Mouse (Mus musculus) intestine, postnatal 0 days (tissue): ENCODE measurements at regions not wholly inside any gene's neighbourhood (a gene's known extent, or its start where the extent isn't known, plus 50 kb on each side); places are given as distances from the start of the nearest gene placed in this dataset.

Experiments used
- ATAC-seq: fragments of 200-750 bp; cut with Nextera tagmentation; 2 replicates; pipeline ENCODE4 v1.8.0; 2017; ENCODE audit warnings: mild to moderate bottlenecking, moderate TSS enrichment, moderate library complexity
- H3K27ac ChIP-seq: fragments of 300-500 bp; sonication (generic); 2 replicates; pipeline ENCODE4 v1.5.1; 2014; ENCODE audit warnings: mild to moderate bottlenecking, low read depth, low read length, moderate library complexity
- H3K27me3 ChIP-seq: fragments of 300-500 bp; sonication (generic); replicated peaks from 2 replicates; pipeline ENCODE4 v1.6.1; 2014; ENCODE audit warnings: low read length, mixed read lengths; ENCODE audit not compliant: control insufficient read depth, insufficient read depth
- H3K36me3 ChIP-seq: fragments of 300-500 bp; sonication (generic); 2 replicates; pipeline ENCODE4 v1.6.1; 2014; ENCODE audit warnings: mild to moderate bottlenecking, moderate library complexity; ENCODE audit not compliant: control insufficient read depth, insufficient read depth
- H3K4me1 ChIP-seq: fragments of 300-500 bp; sonication (generic); replicated peaks from 2 replicates; pipeline ENCODE4 v1.6.1; 2014; ENCODE audit warnings: antibody characterized with exemption, low read length, mixed read lengths; ENCODE audit not compliant: control insufficient read depth, insufficient read depth
- H3K4me2 ChIP-seq: fragments of 300-500 bp; sonication (generic); replicated peaks from 2 replicates; pipeline ENCODE4 v1.6.1; 2014; ENCODE audit warnings: low read depth, mild to moderate bottlenecking, moderate library complexity
- H3K4me3 ChIP-seq: fragments of 300-500 bp; sonication (generic); 2 replicates; pipeline ENCODE4 v1.5.1; 2014; ENCODE audit warnings: low read depth, low read length
- H3K9ac ChIP-seq: fragments of 300-500 bp; sonication (generic); 2 replicates; pipeline ENCODE4 v1.6.1; 2014; ENCODE audit warnings: mild to moderate bottlenecking, low read depth, low read length
- H3K9me3 ChIP-seq: fragments of 300-500 bp; sonication (generic); 2 replicates; pipeline ENCODE4 v1.6.1; 2016; ENCODE audit warnings: mixed run types; ENCODE audit not compliant: control insufficient read depth
- CTCF ChIP-seq: sonication (generic); IDR thresholded peaks from 2 replicates; pipeline ENCODE4 v1.5.1; 2016; ENCODE audit warnings: low read depth, mild to moderate bottlenecking, control low read depth, antibody characterized with exemption, moderate library complexity
- WGBS: fragments of 180-500 bp; shearing (Covaris S2); extraction: QIAGEN DNeasy Blood & Tissue Kit; methylation state at CpG from one replicate; pipeline ENCODE4 v1.1.7; 2014; 5-methylcytosine and 5-hydroxymethylcytosine counted together

DNA sequence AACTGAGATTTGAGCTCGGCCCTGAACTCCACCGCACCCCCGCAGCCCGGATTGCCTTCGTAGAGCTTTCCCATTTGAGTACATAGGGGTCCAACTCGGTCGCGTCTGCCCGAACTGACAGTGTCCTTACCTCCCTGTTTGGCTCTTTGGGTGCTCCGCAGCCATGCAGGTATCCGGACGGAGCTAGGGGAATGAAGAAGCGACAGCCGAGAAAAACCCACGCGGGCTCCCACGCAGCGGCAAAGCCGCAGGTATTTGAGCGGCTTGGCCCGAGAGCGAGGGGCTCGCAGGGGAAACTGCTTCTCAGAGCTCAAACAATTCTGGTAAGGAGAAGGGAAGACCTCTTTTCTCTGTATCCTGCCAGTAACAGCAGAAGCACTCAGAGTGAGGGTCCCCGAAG is 82.5 kb downstream of the Kcnrg start:
- Histone ChIP-seq H3K36me3 (no peaks in the 10 kb centered on the region), H3K4me1 (no peaks in the 10 kb centered on the region; the same call in 1 of the 2 replicates), H3K9ac (no peak overlapping the region), H3K4me3 (0 out of 2 replicates have a peak overlapping the region, but pooled peaks have one; percentile 16), H3K4me2 (peak overlapping the region; percentile 48), H3K9me3 (no peaks in the 10 kb centered on the region), H3K27me3 (peaks cover 31% of the 10 kb centered on the region), H3K27ac (no peak overlapping the region)
- WGBS: 41% methylated on average over 24 of the region's 24 CpGs
- TF ChIP-seq CTCF: no peak
- no peak for ATAC-seq

- Histone ChIP-seq H3K9me3 (no peaks in the 10 kb centered on the region), H3K4me2 (no peak overlapping the region), H3K4me1 (no peaks in the 10 kb centered on the region; the same call in 1 of the 2 replicates), H3K36me3 (no peaks in the 10 kb centered on the region), H3K27me3 (peaks cover 27% of the 10 kb centered on the region), H3K4me3 (no peak overlapping the region), H3K9ac (no peak overlapping the region), H3K27ac (no peak overlapping the region)
- WGBS: 75% methylated on average over 6 of the region's 6 CpGs
- no peak for TF ChIP-seq CTCF
- no peak for ATAC-seq
Observed at GRCm38 (mm10) chr14:61691785-61692372, 84.6 kb downstream of the Kcnrg start.

- H3K27ac ChIP-seq: no peak overlapping the region
- no peaks in the 10 kb centered on the region for H3K36me3 ChIP-seq
- H3K9ac ChIP-seq: no peak overlapping the region
- H3K27me3 ChIP-seq: peaks cover 14% of the 10 kb centered on the region
- no peaks in the 10 kb centered on the region for H3K4me1 ChIP-seq
- H3K9me3 ChIP-seq: no peaks in the 10 kb centered on the region
- no peak overlapping the region for H3K4me3 ChIP-seq
- 0 out of 2 replicates have a peak, but pooled peaks have one; percentile 3 for TF ChIP-seq CTCF
- H3K4me2 ChIP-seq: no peak overlapping the region
- no peak for ATAC-seq
- 89% methylated on average over 3 of the region's 3 CpGs for WGBS
Observed at GRCm38 (mm10) chr14:61694796-61695195, 87.5 kb downstream of the Kcnrg start.

- H3K27me3 ChIP-seq: no peaks in the 10 kb centered on the region; the same call in 1 of the 2 replicates
- no peak overlapping the region for H3K27ac ChIP-seq
- 69% methylated on average over 7 of the region's 7 CpGs for WGBS
- TF ChIP-seq CTCF: no peak
- no peak overlapping the region for H3K4me2 ChIP-seq
- no peaks in the 10 kb centered on the region for H3K9me3 ChIP-seq
- H3K4me3 ChIP-seq: no peak overlapping the region
- no peaks in the 10 kb centered on the region for H3K4me1 ChIP-seq
- ATAC-seq: no peak
- no peak overlapping the region for H3K9ac ChIP-seq
- no peaks in the 10 kb centered on the region for H3K36me3 ChIP-seq
Observed at GRCm38 (mm10) chr14:61696290-61696842, 89.1 kb downstream of the Kcnrg start.

- WGBS: 61% methylated on average over 13 of the region's 13 CpGs
- no peaks in the 10 kb centered on the region for H3K4me1 ChIP-seq
- TF ChIP-seq CTCF: no peak
- H3K27me3 ChIP-seq: no peaks in the 10 kb centered on the region
- ATAC-seq: no peak
- no peak overlapping the region for H3K4me3 ChIP-seq
- H3K27ac ChIP-seq: no peak overlapping the region
- H3K9ac ChIP-seq: no peak overlapping the region
- H3K4me2 ChIP-seq: no peak overlapping the region
- H3K36me3 ChIP-seq: no peaks in the 10 kb centered on the region
- no peaks in the 10 kb centered on the region for H3K9me3 ChIP-seq
Observed at GRCm38 (mm10) chr14:61696886-61697554, 89.8 kb downstream of the Kcnrg start.

- no peak for ATAC-seq
Observed at GRCm38 (mm10) chr14:61697704-61698103, 90.4 kb downstream of the Kcnrg start.

More at GRCm38 (mm10) chr14:61697704-61698103, 90.4 kb downstream of the Kcnrg start:
- no peak overlapping the region for H3K9ac ChIP-seq
- H3K9me3 ChIP-seq: no peaks in the 10 kb centered on the region
- 89% methylated on average over 10 of the region's 10 CpGs for WGBS
- H3K36me3 ChIP-seq: no peaks in the 10 kb centered on the region
- TF ChIP-seq CTCF: no peak
- H3K4me2 ChIP-seq: no peak overlapping the region
- H3K27ac ChIP-seq: no peak overlapping the region
- H3K4me3 ChIP-seq: no peak overlapping the region
- no peaks in the 10 kb centered on the region for H3K27me3 ChIP-seq
- no peaks in the 10 kb centered on the region for H3K4me1 ChIP-seq
